Mouse (Mus musculus) embryo, embryonic 11.5 days (tissue): ENCODE results near the gene Slc34a3.

Experiments used
- DNase-seq: peaks from one replicate; pipeline ENCODE4 v3.0.0-alpha.2; 2012; ENCODE audit warnings: low read depth, low spot score

Gene Slc34a3

DNA sequence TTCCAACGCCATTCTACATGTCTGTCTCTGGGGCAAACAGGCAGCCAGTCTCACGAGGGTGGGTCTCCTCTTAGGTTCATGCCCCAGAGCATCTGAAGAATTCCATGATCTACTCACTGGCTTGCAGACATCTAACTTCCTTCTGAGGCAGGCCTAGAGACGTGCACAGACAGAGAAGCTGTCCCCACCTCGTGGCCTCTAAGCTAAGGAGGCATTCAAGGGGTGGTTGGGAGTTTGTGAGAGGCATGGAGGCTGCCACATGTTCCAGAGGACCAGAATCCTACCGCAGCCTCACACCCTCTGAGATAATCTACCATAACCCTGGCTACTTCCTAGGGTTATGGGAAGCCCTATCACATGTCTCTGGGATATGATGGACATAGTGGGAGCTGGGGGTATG is 40.2 kb downstream of the Slc34a3 start:
- no peak for DNase-seq

DNA sequence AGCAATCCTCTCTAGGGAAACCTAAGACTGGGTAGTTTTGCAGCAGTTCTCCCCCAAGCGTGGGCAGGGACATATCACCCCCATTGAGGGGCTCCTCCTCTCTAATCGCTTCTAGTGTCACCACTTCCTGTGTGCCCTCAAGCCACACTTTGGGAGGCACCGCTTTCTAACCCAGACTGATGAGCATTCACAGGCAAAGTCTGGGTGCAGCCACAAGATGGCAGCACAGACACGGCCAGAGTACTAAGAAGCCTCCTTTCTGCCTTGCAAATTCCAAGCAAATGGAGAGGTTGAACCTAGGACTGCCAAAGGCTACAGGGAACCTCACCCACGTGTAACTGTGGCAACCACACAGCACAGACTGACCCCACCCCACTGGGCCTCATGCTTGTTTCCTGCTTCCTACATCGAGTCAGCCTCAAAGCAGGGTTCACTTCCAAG is 40.8 kb downstream of the Slc34a3 start:
- peak; percentile 81 for DNase-seq

DNA sequence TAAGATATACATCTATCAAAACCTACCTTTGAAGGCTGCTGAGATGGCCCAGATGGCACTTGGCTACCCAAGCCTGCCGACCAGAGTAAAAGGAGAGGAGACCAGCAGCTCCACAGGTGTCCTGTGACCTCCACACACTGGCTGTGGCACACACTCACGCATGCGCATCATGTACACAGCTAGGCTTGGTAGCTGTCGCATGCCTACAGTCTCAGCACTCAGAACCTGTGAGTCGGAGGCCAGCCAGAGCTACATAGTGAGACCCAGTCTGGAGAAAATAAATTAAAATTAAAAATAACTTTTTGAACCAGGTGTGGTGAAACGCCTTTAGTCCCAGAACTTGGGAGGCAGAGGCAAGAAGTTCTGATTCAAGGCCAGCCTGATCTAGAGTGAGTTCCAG is 46.3 kb downstream of the Slc34a3 start:
- DNase-seq = no peak

DNA sequence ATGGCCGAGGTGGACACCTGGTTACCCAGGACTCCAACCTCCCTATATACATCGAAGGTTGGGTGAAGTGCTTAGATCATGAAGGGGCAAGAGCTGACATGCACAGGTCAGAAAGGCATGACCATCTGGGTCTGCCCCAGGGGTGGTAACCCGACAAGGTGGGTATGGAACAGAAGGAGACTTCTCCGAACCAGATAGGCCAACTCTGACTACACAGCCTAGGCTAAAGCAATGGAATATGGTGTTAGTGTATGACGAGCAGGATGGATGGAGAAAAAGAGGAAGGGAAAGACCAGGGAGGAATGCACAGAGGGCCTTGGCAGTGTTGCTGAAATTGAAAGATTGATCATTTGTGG is 47.6 kb downstream of the Slc34a3 start:
- DNase-seq = no peak

GRCm38 (mm10) chr2:25185625-25186574 is 48.3 kb downstream of the Slc34a3 start:
- peak; percentile 69 for DNase-seq

- no peak for DNase-seq
These were observed 49.7 kb downstream of the Slc34a3 start for GRCm38 (mm10) chr2:25184496-25184895.

- no peak for DNase-seq
These were observed 50.8 kb downstream of the Slc34a3 start for GRCm38 (mm10) chr2:25183336-25183735.

GRCm38 (mm10) chr2:25182664-25183063 is 51.5 kb downstream of the Slc34a3 start:
- DNase-seq = no peak

- DNase-seq = no peak
These were observed 52.2 kb downstream of the Slc34a3 start for GRCm38 (mm10) chr2:25181891-25182397.

- DNase-seq = no peak
These were observed 52.9 kb downstream of the Slc34a3 start for GRCm38 (mm10) chr2:25180973-25181890.

- peak; percentile 82 for DNase-seq
These were observed 53.7 kb downstream of the Slc34a3 start, which contains the start of gene Nrarp for GRCm38 (mm10) chr2:25180478-25180903. Gene Nrarp, plus strand, starts transcription at chr2:25180758.

DNA sequence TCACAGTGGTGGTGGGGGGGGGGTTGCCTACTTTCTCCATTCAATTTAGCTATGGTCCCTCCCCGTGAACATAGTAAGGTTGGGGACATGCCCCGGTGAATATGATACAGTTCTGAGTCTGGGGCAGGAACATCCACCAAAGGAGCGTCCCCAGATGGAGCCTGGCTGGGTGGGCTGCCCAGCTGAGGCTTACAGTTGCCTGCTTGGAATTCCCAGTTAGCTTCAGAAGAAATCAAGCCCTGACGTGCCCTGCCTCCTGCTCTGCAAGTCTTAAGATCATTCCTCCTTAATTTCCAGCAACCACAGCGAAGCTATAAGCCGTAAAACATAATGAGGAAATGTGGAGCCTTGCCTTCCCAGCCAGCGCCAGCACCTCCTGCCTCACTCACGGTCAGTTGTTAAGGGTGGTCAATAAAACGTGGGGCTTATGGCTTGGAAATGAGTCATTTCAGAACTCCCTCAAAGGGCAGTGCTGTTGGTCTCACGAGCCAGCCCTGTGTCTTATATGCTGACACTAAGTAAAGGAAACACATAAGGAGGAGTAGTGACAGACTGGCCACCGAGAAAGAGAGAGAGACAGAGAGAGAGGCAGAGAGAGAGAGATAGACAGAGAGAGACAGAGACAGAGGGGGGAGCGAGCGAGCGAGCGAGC is 54.5 kb downstream of the Slc34a3 start:
- DNase-seq = no peak
